Mouse (Mus musculus) thymus, adult 2 months (tissue): Measurements from ENCODE around the gene Olfr398.

Source experiments
- CTCF ChIP-seq: fragments of 200-500 bp; IDR thresholded peaks from 2 replicates; pipeline ENCODE4 v1.5.1; 2012; ENCODE audit warnings: mild to moderate bottlenecking, control low read depth, low read length, moderate library complexity, borderline replicate concordance; ENCODE audit not compliant: control insufficient read depth, poor library complexity, insufficient read depth; ENCODE audit errors: extremely low read depth
- POLR2A ChIP-seq: fragments of 200-500 bp; IDR thresholded peaks from 2 replicates; pipeline ENCODE4 v1.6.1; 2012; ENCODE audit warnings: mild to moderate bottlenecking, low read length, control low read depth, moderate library complexity; ENCODE audit not compliant: control insufficient read depth, poor library complexity, insufficient read depth; ENCODE audit errors: extremely low read depth

DNA sequence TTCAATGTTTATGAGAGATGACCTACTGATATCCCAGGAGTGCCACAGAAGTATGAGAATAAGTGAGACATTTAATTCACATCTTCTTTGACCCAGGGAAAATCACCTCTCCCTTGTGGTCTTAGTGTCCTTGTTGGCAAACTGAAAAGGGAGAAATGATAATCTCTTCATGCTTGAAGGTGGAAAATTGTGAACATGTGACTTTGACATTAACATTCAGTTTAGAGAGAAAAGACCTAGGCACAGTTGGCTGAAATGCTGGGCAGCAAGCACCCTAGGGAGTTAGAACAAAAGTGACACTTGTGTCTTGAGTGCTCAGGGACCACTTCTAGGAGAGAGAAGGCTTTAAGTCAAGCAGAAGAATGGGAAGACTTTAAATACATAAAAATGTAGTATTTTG lies at the start of gene Olfr398:
- TF ChIP-seq POLR2A = no peak
- TF ChIP-seq CTCF = no peak
